Mouse (Mus musculus): ENCODE measurements around the gene Gpr4. TPM values are rescaled to one million over a fixed set of nuclear protein-coding genes. Genes with fewer than 3 reads are reported as not detected.
A peak's percentile ranks its signal among the peaks of the same experiment; 100 is the strongest.

Gpr4 gene
- polyA plus RNA-seq, 1 experiment from 2014 or later = 1.2 TPM

- ATAC-seq (replicated peaks; ENCODE audit: low FRiP score, low TSS enrichment, low read depth) = peak; percentile 93
- Histone ChIP-seq H3K4me2 (ENCODE audit: low read length) (peak within 1 kb of the TSS; percentile 77), H3K27me3 (replicated peaks; ENCODE audit: control insufficient read depth, insufficient read depth, low read length) (no peaks in the 10 kb centered on the region), H3K4me3 (ENCODE audit: low read depth, low read length) (peak within 1 kb of the TSS; percentile 78), H3K4me1 (replicated peaks; ENCODE audit: control insufficient read depth, insufficient read depth, low read length) (peaks cover 9% of the 10 kb centered on the region; the same call in 1 of the 2 replicates), H3K27ac (ENCODE audit: low read depth) (peak within 1 kb of the TSS; percentile 98), H3K36me3 (ENCODE audit: control insufficient read depth, insufficient read depth, low read length) (0 out of 2 replicates have a peak, but pooled peaks cover 8% of the 10 kb centered on the region), H3K9ac (ENCODE audit: low read length) (peak within 1 kb of the TSS; percentile 84), H3K9me3 (ENCODE audit: control insufficient read depth, low read length) (no peaks in the 10 kb centered on the region)
- 0% methylated on average over 90 of the region's 91 CpGs for WGBS
- DNase-seq (ENCODE audit: low spot score) = peak; percentile 99
Observed at GRCm38 (mm10) chr7:19227883-19228792, 15.8 kb downstream of the Gpr4 start, which contains the start of gene Opa3. Gene Opa3 (plus strand): TSS chr7:19228334.

DNA sequence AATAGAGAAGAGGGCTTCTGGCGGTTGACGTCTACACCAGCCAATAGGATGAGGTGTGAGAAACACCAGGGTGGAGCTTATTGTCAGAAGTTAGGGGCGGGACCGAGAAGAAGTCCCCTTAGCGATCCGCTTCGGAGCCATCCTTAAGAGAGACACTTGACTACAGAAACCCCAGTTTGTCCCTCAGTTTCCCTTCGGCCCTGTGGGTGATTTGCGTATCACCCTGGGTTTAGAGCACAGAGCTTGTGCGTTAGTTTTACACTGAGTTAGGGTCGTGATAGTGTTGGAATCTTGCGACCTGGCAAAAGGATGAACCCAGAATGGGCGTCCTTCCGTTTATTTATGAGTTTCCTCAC is 16.4 kb downstream of the Gpr4 start:
- H3K9me3 ChIP-seq (ENCODE audit: control insufficient read depth, low read length) = no peaks in the 10 kb centered on the region
- under 1% methylated on average over 14 of the region's 14 CpGs for WGBS

GRCm38 (mm10) chr7:19229404-19229803 is 17.1 kb downstream of the Gpr4 start:
- peak overlapping the region; percentile 60 for H3K9ac ChIP-seq (ENCODE audit: low read length)
- DNase-seq (ENCODE audit: low spot score) = no peak
- no peaks in the 10 kb centered on the region for H3K27me3 ChIP-seq (replicated peaks; ENCODE audit: control insufficient read depth, insufficient read depth, low read length)
- peak overlapping the region; percentile 62 for H3K27ac ChIP-seq (ENCODE audit: low read depth)
- peak overlapping the region; percentile 75 for H3K4me2 ChIP-seq (ENCODE audit: low read length)
- H3K4me3 ChIP-seq (ENCODE audit: low read depth, low read length) = peak overlapping the region; percentile 78
- H3K9me3 ChIP-seq (ENCODE audit: control insufficient read depth, low read length) = no peaks in the 10 kb centered on the region
- 28% methylated on average over 5 of the region's 5 CpGs for WGBS
- H3K36me3 ChIP-seq (ENCODE audit: control insufficient read depth, insufficient read depth, low read length) = 0 out of 2 replicates have a peak, but pooled peaks cover 8% of the 10 kb centered on the region
- ATAC-seq (replicated peaks; ENCODE audit: low FRiP score, low TSS enrichment, low read depth) = no peak
- H3K4me1 ChIP-seq (replicated peaks; ENCODE audit: control insufficient read depth, insufficient read depth, low read length) = peaks cover 9% of the 10 kb centered on the region; the same call in 1 of the 2 replicates

More for the DNA sequence above, 16.4 kb downstream of the Gpr4 start:
- Histone ChIP-seq H3K4me2 (ENCODE audit: low read length) (peak overlapping the region; percentile 75), H3K4me1 (replicated peaks; ENCODE audit: control insufficient read depth, insufficient read depth, low read length) (peaks cover 9% of the 10 kb centered on the region; the same call in 1 of the 2 replicates), H3K36me3 (ENCODE audit: control insufficient read depth, insufficient read depth, low read length) (0 out of 2 replicates have a peak, but pooled peaks cover 8% of the 10 kb centered on the region), H3K27ac (ENCODE audit: low read depth) (peak overlapping the region; percentile 98), H3K9ac (ENCODE audit: low read length) (peak overlapping the region; percentile 60), H3K4me3 (ENCODE audit: low read depth, low read length) (peak overlapping the region; percentile 78), H3K27me3 (replicated peaks; ENCODE audit: control insufficient read depth, insufficient read depth, low read length) (no peaks in the 10 kb centered on the region)
- no peak for DNase-seq (ENCODE audit: low spot score)
- no peak for ATAC-seq (replicated peaks; ENCODE audit: low FRiP score, low TSS enrichment, low read depth)

DNA sequence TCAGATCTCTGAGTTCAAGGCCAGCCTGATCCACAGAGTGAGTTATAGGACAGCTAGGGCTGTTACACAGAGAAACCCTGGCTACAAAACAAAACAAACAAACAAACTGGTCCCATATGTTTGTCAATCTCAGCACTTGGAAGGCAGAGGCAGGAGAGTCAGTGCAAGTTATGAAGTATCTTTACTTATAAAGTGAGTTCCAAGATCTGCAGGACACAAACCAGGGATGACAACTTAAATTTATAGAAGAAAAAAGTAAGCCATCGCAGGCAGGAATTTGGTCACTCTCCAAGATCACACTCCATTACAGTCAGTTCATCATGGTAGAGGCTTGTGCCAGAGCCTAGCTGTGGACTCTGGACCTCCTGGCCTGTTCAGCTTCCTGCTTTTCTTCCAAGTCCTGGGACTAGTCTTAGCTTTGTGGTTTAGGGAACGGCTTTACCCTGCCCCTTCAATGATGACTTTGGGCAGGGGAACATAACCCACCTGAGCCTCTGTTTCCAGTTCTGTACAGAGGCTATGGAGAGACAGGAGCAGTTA is 17.8 kb downstream of the Gpr4 start:
- Histone ChIP-seq H3K9me3 (ENCODE audit: control insufficient read depth, low read length) (no peaks in the 10 kb centered on the region), H3K27me3 (replicated peaks; ENCODE audit: control insufficient read depth, insufficient read depth, low read length) (no peaks in the 10 kb centered on the region), H3K4me2 (ENCODE audit: low read length) (no peak overlapping the region), H3K36me3 (ENCODE audit: control insufficient read depth, insufficient read depth, low read length) (0 out of 2 replicates have a peak, but pooled peaks cover 6% of the 10 kb centered on the region), H3K27ac (ENCODE audit: low read depth) (no peak overlapping the region), H3K9ac (ENCODE audit: low read length) (no peak overlapping the region), H3K4me1 (replicated peaks; ENCODE audit: control insufficient read depth, insufficient read depth, low read length) (peaks cover 9% of the 10 kb centered on the region; the same call in 1 of the 2 replicates), H3K4me3 (ENCODE audit: low read depth, low read length) (no peak overlapping the region)
- ATAC-seq (replicated peaks; ENCODE audit: low FRiP score, low TSS enrichment, low read depth) = no peak
- WGBS = 90% methylated on average over 2 of the region's 2 CpGs
- DNase-seq (ENCODE audit: low spot score) = no peak

DNA sequence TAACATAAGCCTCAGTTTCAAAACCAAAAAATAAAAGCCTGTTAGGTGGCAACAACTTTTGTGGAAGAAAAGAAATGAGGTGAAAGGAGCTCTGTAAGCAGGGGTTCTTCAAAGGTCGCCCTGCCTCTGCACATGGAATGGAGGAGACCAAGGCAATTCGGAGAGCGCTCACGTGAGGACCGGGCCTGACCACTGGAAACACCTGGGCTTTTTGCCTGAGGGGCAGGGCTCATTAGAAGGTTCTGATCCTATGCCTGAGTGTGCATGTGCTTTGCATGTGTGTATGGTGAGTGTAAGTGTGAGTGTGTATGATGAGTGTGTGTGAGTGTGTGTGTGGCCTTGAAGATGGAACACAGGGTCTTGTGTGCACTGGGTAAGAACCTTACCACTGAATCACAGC is 18.6 kb downstream of the Gpr4 start:
- Histone ChIP-seq H3K9ac (ENCODE audit: low read length) (no peak overlapping the region), H3K9me3 (ENCODE audit: control insufficient read depth, low read length) (no peaks in the 10 kb centered on the region), H3K4me3 (ENCODE audit: low read depth, low read length) (no peak overlapping the region), H3K36me3 (ENCODE audit: control insufficient read depth, insufficient read depth, low read length) (0 out of 2 replicates have a peak, but pooled peaks cover under 1% of the 10 kb centered on the region), H3K27ac (ENCODE audit: low read depth) (no peak overlapping the region), H3K4me2 (ENCODE audit: low read length) (no peak overlapping the region), H3K27me3 (replicated peaks; ENCODE audit: control insufficient read depth, insufficient read depth, low read length) (no peaks in the 10 kb centered on the region), H3K4me1 (replicated peaks; ENCODE audit: control insufficient read depth, insufficient read depth, low read length) (peaks cover 9% of the 10 kb centered on the region; the same call in 1 of the 2 replicates)
- ATAC-seq (replicated peaks; ENCODE audit: low FRiP score, low TSS enrichment, low read depth) (no peak), DNase-seq (ENCODE audit: low spot score) (no peak)
- 94% methylated on average over 5 of the region's 5 CpGs for WGBS

DNA sequence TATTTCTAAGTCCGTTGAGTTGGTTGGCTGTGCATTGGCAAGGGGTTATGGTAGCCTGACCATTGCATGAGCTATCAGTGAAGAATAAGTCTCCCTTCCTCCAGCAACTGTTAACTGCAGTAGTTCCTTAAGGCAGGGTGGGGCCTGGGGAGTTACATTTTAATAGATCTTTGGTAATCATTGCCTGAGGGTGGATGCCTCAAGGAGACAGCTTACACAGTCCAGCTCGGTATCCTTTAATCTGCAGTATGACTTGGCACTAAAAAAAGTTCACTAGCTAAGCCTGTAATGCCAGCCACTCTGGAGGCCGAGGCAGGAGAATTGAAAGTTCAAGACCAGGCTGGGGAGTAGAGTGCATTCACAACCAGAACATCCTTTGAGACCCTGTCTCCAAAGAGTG is 19.5 kb downstream of the Gpr4 start:
- no peak for ATAC-seq (replicated peaks; ENCODE audit: low FRiP score, low TSS enrichment, low read depth)
- WGBS = 79% methylated on average over 3 of the region's 3 CpGs
- no peak for DNase-seq (ENCODE audit: low spot score)
- no peak overlapping the region for H3K9ac ChIP-seq (ENCODE audit: low read length)
- no peak overlapping the region for H3K4me2 ChIP-seq (ENCODE audit: low read length)
- no peak overlapping the region for H3K27ac ChIP-seq (ENCODE audit: low read depth)
- peaks cover 14% of the 10 kb centered on the region; the same call in 1 of the 2 replicates for H3K4me1 ChIP-seq (replicated peaks; ENCODE audit: control insufficient read depth, insufficient read depth, low read length)
- H3K36me3 ChIP-seq (ENCODE audit: control insufficient read depth, insufficient read depth, low read length) = no peaks in the 10 kb centered on the region
- no peak overlapping the region for H3K4me3 ChIP-seq (ENCODE audit: low read depth, low read length)
- no peaks in the 10 kb centered on the region for H3K9me3 ChIP-seq (ENCODE audit: control insufficient read depth, low read length)
- H3K27me3 ChIP-seq (replicated peaks; ENCODE audit: control insufficient read depth, insufficient read depth, low read length) = no peaks in the 10 kb centered on the region

GRCm38 (mm10) chr7:19234652-19235051 is 22.3 kb downstream of the Gpr4 start:
- Histone ChIP-seq H3K36me3 (ENCODE audit: control insufficient read depth, insufficient read depth, low read length) (no peaks in the 10 kb centered on the region), H3K4me1 (replicated peaks; ENCODE audit: control insufficient read depth, insufficient read depth, low read length) (peaks cover 11% of the 10 kb centered on the region; the same call in 1 of the 2 replicates), H3K4me3 (ENCODE audit: low read depth, low read length) (no peak overlapping the region), H3K27ac (ENCODE audit: low read depth) (no peak overlapping the region), H3K9me3 (ENCODE audit: control insufficient read depth, low read length) (no peaks in the 10 kb centered on the region), H3K27me3 (replicated peaks; ENCODE audit: control insufficient read depth, insufficient read depth, low read length) (no peaks in the 10 kb centered on the region), H3K4me2 (ENCODE audit: low read length) (no peak overlapping the region), H3K9ac (ENCODE audit: low read length) (no peak overlapping the region)
- DNase-seq (ENCODE audit: low spot score) = no peak
- WGBS = 75% methylated on average over 5 of the region's 5 CpGs
- no peak for ATAC-seq (replicated peaks; ENCODE audit: low FRiP score, low TSS enrichment, low read depth)

DNA sequence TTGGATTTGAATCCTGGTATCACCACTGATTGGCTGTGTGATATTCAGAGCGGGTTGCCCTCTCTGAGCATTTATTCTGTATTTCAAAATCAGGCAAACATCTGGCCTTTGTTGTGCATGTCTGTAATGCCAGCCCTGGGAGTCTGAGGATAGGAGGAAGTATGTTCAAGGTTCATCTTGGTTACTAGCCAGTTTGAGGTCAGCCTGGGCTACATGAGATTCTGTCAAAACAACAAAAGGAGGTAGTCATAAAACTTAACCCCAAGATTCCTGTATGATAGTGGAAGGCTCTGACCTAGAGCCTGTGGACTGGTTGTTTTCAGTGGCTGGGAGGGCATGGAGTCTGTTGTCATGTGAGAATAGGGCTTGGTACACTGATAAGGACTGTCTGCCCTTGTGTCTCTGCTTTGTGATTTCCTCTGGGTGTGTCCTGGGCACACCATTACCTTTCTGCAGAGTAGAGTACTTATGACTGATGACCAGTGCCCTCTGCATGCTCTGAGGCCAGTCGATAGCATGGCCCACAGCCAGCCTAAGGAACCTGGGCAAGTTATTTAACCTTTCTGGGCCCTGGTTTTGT is 22.8 kb downstream of the Gpr4 start:
- Histone ChIP-seq H3K27ac (ENCODE audit: low read depth) (no peak overlapping the region), H3K36me3 (ENCODE audit: control insufficient read depth, insufficient read depth, low read length) (no peaks in the 10 kb centered on the region), H3K4me3 (ENCODE audit: low read depth, low read length) (no peak overlapping the region), H3K4me2 (ENCODE audit: low read length) (no peak overlapping the region), H3K9ac (ENCODE audit: low read length) (no peak overlapping the region), H3K9me3 (ENCODE audit: control insufficient read depth, low read length) (no peaks in the 10 kb centered on the region), H3K27me3 (replicated peaks; ENCODE audit: control insufficient read depth, insufficient read depth, low read length) (no peaks in the 10 kb centered on the region), H3K4me1 (replicated peaks; ENCODE audit: control insufficient read depth, insufficient read depth, low read length) (peaks cover 10% of the 10 kb centered on the region; the same call in 1 of the 2 replicates)
- 89% methylated on average over 2 of the region's 2 CpGs for WGBS
- DNase-seq (ENCODE audit: low spot score) (no peak), ATAC-seq (replicated peaks; ENCODE audit: low FRiP score, low TSS enrichment, low read depth) (no peak)
